Mouse (Mus musculus) kidney, postnatal 4 days (tissue): Measurements from ENCODE around the gene Gemin7.

Experiments used
- DNase-seq, 2 experiments: peaks; one replicate each; pipeline ENCODE4 v3.0.0; 2021; ENCODE audit warnings: mixed read lengths in 2 of 2

The Gemin7 gene

GRCm38 (mm10) chr7:19543584-19543983, 33.8 kb downstream of the Gemin7 start:
- DNase-seq = peak; percentile 46 to 60

GRCm38 (mm10) chr7:19542155-19542691, 35.2 kb downstream of the Gemin7 start:
- DNase-seq = no peak

- no peak for DNase-seq
These were observed 35.7 kb downstream of the Gemin7 start for GRCm38 (mm10) chr7:19541681-19542154.

- no peak for DNase-seq
These were observed 36.4 kb downstream of the Gemin7 start for GRCm38 (mm10) chr7:19540771-19541566.

GRCm38 (mm10) chr7:19534676-19535075, 42.7 kb downstream of the Gemin7 start:
- DNase-seq = no peak

GRCm38 (mm10) chr7:19532240-19532639, 45.2 kb downstream of the Gemin7 start:
- no peak for DNase-seq

- DNase-seq = peak; percentile 31 to 42
These were observed 46.3 kb downstream of the Gemin7 start for GRCm38 (mm10) chr7:19531077-19531476.

- no peak for DNase-seq
These were observed 52.3 kb downstream of the Gemin7 start for GRCm38 (mm10) chr7:19525105-19525481.

GRCm38 (mm10) chr7:19524420-19525104, 52.8 kb downstream of the Gemin7 start:
- no peak for DNase-seq

- DNase-seq = peak; percentile 81 to 86
These were observed 53.5 kb downstream of the Gemin7 start for GRCm38 (mm10) chr7:19523757-19524419.

GRCm38 (mm10) chr7:19523017-19523756, 54.2 kb downstream of the Gemin7 start:
- peak in 1 of 2 experiments; percentile 57 for DNase-seq

- peak; percentile 36 to 47 for DNase-seq
These were observed 57.4 kb downstream of the Gemin7 start for GRCm38 (mm10) chr7:19520032-19520431.

GRCm38 (mm10) chr7:19517652-19518365, 59.6 kb downstream of the Gemin7 start, which contains the start of gene Nkpd1:
Gene Nkpd1, plus strand, starts transcription at chr7:19517838.
- DNase-seq = peak; percentile 34 to 54
